In the genomic region with DNA sequence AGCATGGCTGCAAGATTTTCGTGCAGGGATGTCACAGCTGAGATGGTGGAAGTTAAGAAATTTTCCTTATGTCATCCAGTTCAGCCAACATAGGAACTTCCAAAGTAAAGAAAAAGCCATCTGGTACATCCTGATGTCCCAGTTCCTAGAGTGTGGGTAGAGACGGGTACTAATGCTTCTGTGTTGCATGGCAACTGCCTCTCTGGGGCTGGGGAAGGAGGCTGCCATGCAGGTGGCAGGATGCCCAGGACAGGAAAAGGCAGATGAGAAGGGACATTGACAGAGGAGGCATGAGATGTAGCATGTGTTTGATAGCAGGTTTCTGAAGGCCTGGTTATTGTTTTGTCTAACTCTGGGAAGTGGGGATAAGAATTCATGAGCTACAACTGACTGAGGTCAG, we compare ENCODE assay signal across 14 mouse cellular contexts.
DNase-seq lines count a peak whose midpoint lies in the region; ATAC-seq and TF ChIP-seq lines count a peak whose summit lies in the region.
"Had no signal": no experiment of that assay in that cellular context is flagged by ENCODE, and none has a peak within 500 bp of the region (broad histone marks: within the 10 kb centered on the region; RNA-seq: fewer than 3 reads in every experiment).

No protein-coding gene starts in this region.

- H3K4me2 ChIP-seq in forebrain, embryonic 14.5 days (ENCODE audit: low read length) = no peak overlapping the region
- no peak overlapping the region for H3K4me2 ChIP-seq in forebrain, embryonic 11.5 days (ENCODE audit: low read depth, low read length, severe bottlenecking)
- H3K4me2 ChIP-seq in intestine, postnatal 0 days (replicated peaks; ENCODE audit: low read depth) = no peak overlapping the region
- H3K4me2 ChIP-seq: kidney, embryonic 15.5 days; lung, embryonic 14.5 days; midbrain, embryonic 12.5 days had no signal

- H3K36me3 ChIP-seq in forebrain, embryonic 14.5 days (ENCODE audit: control insufficient read depth, insufficient read depth, low read length) = no peaks in the 10 kb centered on the region
- H3K36me3 ChIP-seq in forebrain, embryonic 11.5 days (ENCODE audit: control insufficient read depth, insufficient read depth, low read length) = no peaks in the 10 kb centered on the region
- no peaks in the 10 kb centered on the region for H3K36me3 ChIP-seq in intestine, postnatal 0 days (ENCODE audit: control insufficient read depth, insufficient read depth)
- H3K36me3 ChIP-seq: kidney, embryonic 15.5 days; midbrain, embryonic 12.5 days had no signal

- peaks cover 9% of the 10 kb centered on the region for H3K4me1 ChIP-seq in forebrain, embryonic 14.5 days (ENCODE audit: control insufficient read depth, insufficient read depth, low read length)
- H3K4me1 ChIP-seq in forebrain, embryonic 11.5 days (replicated peaks; ENCODE audit: control insufficient read depth, insufficient read depth, low read length) = no peaks in the 10 kb centered on the region
- H3K4me1 ChIP-seq in intestine, postnatal 0 days (replicated peaks; ENCODE audit: control insufficient read depth, insufficient read depth, low read length) = no peaks in the 10 kb centered on the region
- H3K4me1 ChIP-seq: kidney, embryonic 15.5 days had no signal

- peak; percentile 58 for DNase-seq in forebrain, embryonic 14.5 days (ENCODE audit: low spot score)
- no peak for DNase-seq in forebrain, embryonic 11.5 days (ENCODE audit: low spot score)
- DNase-seq in frontal cortex, adult 2 months (ENCODE audit: extremely low spot score in 1 of 2, low spot score in 1 of 2) = peak; percentile 68 to 82
- peak; percentile 61 to 70 for DNase-seq in layer of hippocampus, postnatal 36 days
- peak; percentile 70 for DNase-seq in right cerebral cortex, postnatal 14 days
- DNase-seq in gastrocnemius, adult 18-20 months (ENCODE audit: low spot score) = no peak
- DNase-seq: B cell, adult 2 months; heart, adult 18-20 months; heart, postnatal 4 days; lung, embryonic 14.5 days had no signal

- H3K27me3 ChIP-seq in forebrain, embryonic 14.5 days (replicated peaks; ENCODE audit: control insufficient read depth, insufficient read depth, low read length) = no peaks in the 10 kb centered on the region
- no peaks in the 10 kb centered on the region for H3K27me3 ChIP-seq in forebrain, embryonic 11.5 days (ENCODE audit: control insufficient read depth, insufficient read depth, low read length)
- no peaks in the 10 kb centered on the region for H3K27me3 ChIP-seq in intestine, postnatal 0 days (replicated peaks; ENCODE audit: control insufficient read depth, insufficient read depth, low read length)
- H3K27me3 ChIP-seq: kidney, embryonic 15.5 days; midbrain, embryonic 12.5 days had no signal

- no peak overlapping the region for H3K4me3 ChIP-seq in forebrain, embryonic 14.5 days (ENCODE audit: low read depth, low read length)
- no peak overlapping the region for H3K4me3 ChIP-seq in forebrain, embryonic 11.5 days (ENCODE audit: low read depth, low read length)
- H3K4me3 ChIP-seq in intestine, postnatal 0 days (ENCODE audit: low read depth, low read length) = no peak overlapping the region
- H3K4me3 ChIP-seq: kidney, embryonic 15.5 days; midbrain, embryonic 12.5 days had no signal

- H3K9me3 ChIP-seq in forebrain, embryonic 14.5 days (replicated peaks; ENCODE audit: control insufficient read depth, low read length) = no peaks in the 10 kb centered on the region
- H3K9me3 ChIP-seq in forebrain, embryonic 11.5 days (ENCODE audit: control insufficient read depth, low read length) = no peaks in the 10 kb centered on the region
- no peaks in the 10 kb centered on the region for H3K9me3 ChIP-seq in intestine, postnatal 0 days (ENCODE audit: control insufficient read depth)
- H3K9me3 ChIP-seq: kidney, embryonic 15.5 days; midbrain, embryonic 12.5 days had no signal

- peak; percentile 35; the same call in 1 of the 2 replicates for ATAC-seq in forebrain, embryonic 14.5 days
- no peak for ATAC-seq in forebrain, embryonic 11.5 days (replicated peaks; ENCODE audit: low FRiP score)
- no peak for ATAC-seq in intestine, postnatal 0 days
- ATAC-seq in CD4-positive, CD25-positive, alpha-beta regulatory T cell, adult 4 months = no peak

- H3K27ac ChIP-seq in forebrain, embryonic 14.5 days (ENCODE audit: low read depth, low read length) = no peak overlapping the region
- H3K27ac ChIP-seq in forebrain, embryonic 11.5 days (ENCODE audit: low read depth, low read length) = no peak overlapping the region
- no peak overlapping the region for H3K27ac ChIP-seq in intestine, postnatal 0 days (ENCODE audit: low read depth, low read length)
- H3K27ac ChIP-seq: kidney, embryonic 15.5 days; midbrain, embryonic 12.5 days had no signal

- no peak for TF ChIP-seq CTCF in intestine, postnatal 0 days (IDR thresholded peaks at IDR 0.05; ENCODE audit: low read depth)

- H3K9ac ChIP-seq in forebrain, embryonic 14.5 days (ENCODE audit: low read length) = no peak overlapping the region
- H3K9ac ChIP-seq in forebrain, embryonic 11.5 days (ENCODE audit: low read length) = no peak overlapping the region
- no peak overlapping the region for H3K9ac ChIP-seq in intestine, postnatal 0 days (ENCODE audit: low read depth, low read length)
- H3K9ac ChIP-seq: kidney, embryonic 15.5 days; lung, embryonic 14.5 days; midbrain, embryonic 12.5 days had no signal

- 68% methylated on average over 2 of the region's 2 CpGs for WGBS in forebrain, embryonic 14.5 days
- 92% methylated on average over 2 of the region's 2 CpGs for WGBS in forebrain, embryonic 11.5 days
- WGBS in intestine, postnatal 0 days = 85% methylated on average over 2 of the region's 2 CpGs

Comparison
In these comparisons a context has a peak if more than half of its experiments do, and no peak if none do; other contexts are left out.
1. DNase-seq: peak in forebrain, embryonic 14.5 days (single experiment), frontal cortex, adult 2 months (2 of 2), layer of hippocampus, postnatal 36 days (2 of 2) and right cerebral cortex, postnatal 14 days (single experiment); none in forebrain, embryonic 11.5 days (single experiment) and gastrocnemius, adult 18-20 months (single experiment).